Mouse (Mus musculus): Measurements from ENCODE around the gene Mrtfa.

GRCm38 (mm10) chr15:81099269-81099668 is 91.3 kb downstream of the Mrtfa start:
- TF ChIP-seq CTCF (IDR thresholded peaks at IDR 0.05; ENCODE audit: low read depth, low read length) = no peak
- no peak for TF ChIP-seq POLR2AphosphoS5 (IDR thresholded peaks at IDR 0.05; ENCODE audit: insufficient replicate concordance, low read depth, low read length)
- no peak for TF ChIP-seq GATA1 (IDR thresholded peaks at IDR 0.05; ENCODE audit: borderline replicate concordance, low read length)

Measured in G1E (cell line).